Mouse (Mus musculus): ENCODE results near the gene Etnk2.

DNA sequence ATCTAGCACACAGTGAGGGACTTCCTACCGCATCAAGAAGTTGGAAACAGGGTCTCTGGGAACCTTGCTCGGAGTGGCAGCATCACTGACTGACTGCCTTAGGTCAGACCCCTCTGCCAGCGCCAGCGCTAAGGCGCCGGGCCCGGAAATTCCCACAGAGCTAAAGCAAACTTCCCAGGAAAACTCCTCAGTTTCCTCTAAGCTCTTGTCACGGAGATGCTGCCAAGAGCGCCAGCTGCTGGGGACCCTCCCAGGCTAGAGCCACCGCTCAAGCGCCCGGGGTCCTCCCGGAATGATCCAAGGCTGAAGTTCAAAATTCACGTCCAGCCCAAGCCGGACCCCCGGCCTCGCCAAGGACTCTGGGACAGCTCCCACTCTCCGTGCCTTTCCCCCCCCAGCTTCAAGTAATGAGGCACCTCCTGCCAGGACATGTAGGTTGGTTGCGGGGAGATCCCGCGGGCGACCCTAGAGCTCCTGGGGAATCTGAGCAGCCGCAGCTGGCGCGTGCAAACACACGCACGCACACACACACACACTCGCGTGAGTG is 59.3 kb downstream of the Etnk2 start:
- TF ChIP-seq POLR2A (IDR thresholded peaks at IDR 0.05; ENCODE audit: insufficient read depth, low read depth, low read length) = no peak
- no peak for TF ChIP-seq CTCF (IDR thresholded peaks at IDR 0.05; ENCODE audit: insufficient read depth, low read depth, low read length)

All from olfactory bulb, adult 2 months (tissue).